Mouse (Mus musculus): ENCODE measurements around the gene Nek5.
A peak's percentile ranks its signal among the peaks of the same experiment; 100 is the strongest.

Nek5 gene

DNA sequence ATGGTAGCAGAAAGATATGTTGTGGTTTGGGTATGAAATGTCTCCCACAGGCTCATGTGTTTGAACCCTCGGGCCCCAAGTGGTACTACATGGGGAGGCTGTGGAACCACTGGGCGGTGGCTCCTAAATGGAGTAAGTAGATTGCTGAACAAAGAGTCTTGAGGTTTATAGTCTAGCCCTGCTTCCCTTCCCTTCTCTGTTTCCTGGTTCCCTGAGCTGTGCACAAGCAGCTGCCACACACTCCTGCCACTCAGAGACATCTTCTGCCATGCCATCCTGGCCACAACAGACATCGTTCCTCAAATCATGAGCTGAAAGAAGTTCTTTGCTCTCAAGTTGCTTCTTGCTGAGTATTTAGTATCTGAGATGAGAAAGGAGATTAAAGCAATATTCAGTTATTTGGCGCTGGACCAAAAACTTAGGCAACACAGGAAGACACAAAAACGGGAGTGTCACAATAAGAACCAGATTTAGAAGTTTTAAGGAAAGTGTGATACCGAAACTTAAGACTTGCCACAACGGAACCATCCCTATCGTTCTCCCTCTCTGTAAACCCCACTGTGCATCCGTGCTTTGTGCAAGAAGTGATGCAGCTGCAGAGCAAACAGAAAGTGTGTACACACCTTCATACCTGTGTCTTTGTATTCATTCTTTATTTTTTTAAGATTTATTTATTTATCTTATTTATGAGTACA is 45.4 kb downstream of the Nek5 start:
- DNase-seq, result no peak

DNA sequence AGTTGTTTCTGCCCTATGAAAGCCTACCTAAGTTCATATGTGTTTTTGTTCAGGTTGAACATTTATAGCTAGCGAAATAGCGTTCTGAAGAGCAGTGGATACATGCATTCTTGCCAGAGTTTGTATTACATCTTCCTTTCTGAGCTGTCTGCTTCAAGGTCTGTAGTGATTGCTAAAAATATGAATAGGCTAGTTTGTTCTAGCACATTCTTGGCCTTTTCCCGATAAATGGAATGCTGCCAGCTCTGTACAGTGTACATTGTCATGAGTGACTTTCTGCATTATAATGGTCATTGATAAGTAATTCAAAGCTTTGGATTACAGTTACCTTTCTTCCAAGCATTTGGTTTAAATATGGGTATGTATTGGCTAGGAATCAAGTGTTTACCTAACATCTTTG is 63.7 kb downstream of the Nek5 start:
- DNase-seq, result no peak

DNA sequence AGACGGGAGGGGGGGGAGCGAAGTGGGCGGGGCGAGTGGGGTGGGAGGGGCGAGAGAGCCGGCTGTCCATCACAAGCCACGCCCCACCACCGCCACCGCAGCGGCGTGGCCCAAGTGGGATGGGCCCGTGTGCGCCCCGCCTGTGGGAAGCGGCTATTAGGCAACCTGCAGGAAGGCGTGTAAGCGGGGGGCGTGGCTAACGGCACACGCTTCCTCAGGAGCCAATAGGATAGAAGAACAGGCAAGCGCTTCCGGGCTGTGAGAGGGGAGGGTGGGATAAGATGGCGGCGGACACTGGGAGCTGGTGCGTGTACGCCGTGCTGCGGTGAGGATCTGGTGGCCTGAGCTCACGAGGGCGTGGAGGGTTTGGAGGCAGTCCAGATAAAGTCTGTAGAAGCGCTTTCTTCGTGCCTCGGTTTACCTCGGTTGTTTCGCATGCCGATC is 64.4 kb downstream of the Nek5 start, which contains the start of gene Alg11:
Gene Alg11, plus strand, starts transcription at position 276 of the 444 bp plus-strand sequence.
- peak; percentile 98 for DNase-seq

DNA sequence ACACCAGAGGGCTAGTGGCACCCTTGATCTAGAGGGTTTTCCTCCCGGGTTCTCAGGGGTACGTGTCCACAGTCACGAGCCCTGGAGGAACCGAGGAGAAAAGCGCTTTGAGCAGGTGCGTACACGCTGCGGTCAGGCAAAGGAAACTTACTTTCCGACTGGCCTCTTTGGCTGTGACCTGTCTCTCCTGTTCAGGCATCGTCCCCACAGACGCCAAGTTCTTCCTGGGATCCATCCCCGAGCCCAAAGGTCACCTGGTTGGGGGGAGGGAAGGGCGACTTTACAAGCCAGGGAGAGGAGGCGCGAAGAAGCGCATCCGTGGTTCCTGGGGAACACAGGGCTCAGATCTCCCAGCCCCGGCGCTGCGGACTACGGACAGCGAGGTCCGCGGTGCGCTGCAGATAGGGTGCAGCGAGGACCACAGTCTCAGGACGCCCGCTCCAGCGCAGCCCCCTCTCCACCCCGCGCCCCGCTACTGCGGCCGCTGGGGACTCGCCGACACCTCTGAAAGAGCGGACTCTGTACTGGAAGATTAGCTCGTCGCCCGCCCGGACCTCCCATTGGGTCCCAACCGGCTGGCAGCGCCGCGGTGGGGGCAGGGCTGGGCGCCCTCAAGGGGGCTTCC is 64.9 kb downstream of the Nek5 start, which contains the start of gene Atp7b:
Gene Atp7b, minus strand, starts transcription at position 485 of the 625 bp plus-strand sequence.
- no peak for DNase-seq

DNA sequence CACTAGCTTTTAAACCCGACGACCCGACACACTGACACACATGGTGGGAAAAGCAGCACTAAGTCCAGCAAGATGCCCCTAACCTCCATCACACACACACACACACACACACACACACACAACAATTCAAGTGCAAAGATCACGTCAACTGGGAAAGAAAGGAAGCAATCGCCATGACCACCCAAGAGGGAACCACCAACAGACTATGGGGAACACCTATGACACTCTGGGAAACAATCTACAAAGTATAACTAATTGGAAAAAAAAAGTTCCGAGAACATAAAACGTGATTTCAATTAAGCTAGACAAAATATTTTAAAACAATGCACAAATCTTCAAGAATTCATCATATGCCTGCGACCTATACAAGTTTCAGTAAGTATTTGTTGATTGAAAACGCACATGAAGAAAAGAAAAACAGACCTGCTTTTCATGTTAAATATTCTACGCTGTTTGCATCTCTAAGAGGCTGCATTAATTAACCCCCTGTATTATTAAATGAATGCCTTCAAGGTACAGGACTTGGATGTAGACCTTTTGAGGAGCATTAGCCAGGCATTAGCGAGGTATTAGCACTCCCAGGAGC is 65.6 kb downstream of the Nek5 start:
- DNase-seq, result no peak

DNA sequence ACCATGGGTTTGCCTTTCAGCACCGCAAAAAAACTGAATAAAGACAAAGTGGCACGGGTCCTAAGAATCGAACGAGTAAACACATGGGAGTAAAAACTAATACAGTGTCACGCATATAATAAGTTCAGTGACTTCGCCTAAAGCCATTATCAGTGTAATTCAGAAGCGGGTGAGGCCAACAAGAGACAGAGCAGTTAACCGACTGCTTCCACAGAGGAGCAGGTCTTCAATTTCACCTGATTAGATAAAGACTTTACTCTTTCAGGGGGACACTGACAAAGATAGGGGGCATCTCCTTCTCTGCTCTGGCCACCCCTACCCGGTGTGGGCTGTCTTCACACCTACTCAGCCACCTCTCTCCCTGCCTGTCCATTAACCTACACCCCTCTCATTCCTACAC is 66.5 kb downstream of the Nek5 start:
- DNase-seq, result no peak

DNA sequence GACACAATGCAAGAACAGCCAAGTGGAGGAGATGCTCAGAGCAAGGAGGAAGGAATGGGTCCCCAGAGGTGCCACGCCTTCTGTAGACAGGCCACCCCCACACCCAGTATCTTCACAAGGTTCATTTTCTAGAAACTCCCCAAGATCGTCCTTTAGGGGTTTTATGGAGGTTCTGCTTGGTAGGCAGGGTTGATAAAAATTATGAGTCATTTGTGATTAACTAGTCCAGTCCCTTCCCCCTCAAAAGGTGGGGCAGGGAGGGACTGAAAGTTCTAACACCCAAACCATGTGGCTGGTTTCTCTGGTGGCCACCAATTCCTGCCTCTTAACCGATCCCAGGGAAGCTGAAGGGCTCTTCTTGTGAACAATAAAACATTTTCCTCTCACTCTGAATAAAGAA is 68.0 kb downstream of the Nek5 start:
- DNase-seq, result no peak

DNA sequence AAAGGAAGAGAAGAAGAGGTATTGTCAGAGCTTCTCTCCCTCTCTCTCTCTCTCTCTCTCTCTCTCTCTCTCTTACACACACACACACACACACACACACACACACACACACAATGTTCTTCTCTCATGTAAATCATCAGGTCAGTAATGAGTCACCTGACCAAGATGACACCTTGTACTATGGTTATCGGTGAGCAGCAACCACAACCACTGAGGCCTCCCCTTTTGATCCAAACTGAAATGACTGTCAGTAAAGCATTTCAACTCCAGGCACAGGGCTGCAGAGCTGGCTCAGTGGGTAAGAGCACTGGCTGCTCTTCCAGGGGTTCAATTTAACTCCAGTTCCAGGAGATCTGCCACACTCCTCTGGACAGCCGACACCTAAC is 69.4 kb downstream of the Nek5 start:
- no peak for DNase-seq

DNA sequence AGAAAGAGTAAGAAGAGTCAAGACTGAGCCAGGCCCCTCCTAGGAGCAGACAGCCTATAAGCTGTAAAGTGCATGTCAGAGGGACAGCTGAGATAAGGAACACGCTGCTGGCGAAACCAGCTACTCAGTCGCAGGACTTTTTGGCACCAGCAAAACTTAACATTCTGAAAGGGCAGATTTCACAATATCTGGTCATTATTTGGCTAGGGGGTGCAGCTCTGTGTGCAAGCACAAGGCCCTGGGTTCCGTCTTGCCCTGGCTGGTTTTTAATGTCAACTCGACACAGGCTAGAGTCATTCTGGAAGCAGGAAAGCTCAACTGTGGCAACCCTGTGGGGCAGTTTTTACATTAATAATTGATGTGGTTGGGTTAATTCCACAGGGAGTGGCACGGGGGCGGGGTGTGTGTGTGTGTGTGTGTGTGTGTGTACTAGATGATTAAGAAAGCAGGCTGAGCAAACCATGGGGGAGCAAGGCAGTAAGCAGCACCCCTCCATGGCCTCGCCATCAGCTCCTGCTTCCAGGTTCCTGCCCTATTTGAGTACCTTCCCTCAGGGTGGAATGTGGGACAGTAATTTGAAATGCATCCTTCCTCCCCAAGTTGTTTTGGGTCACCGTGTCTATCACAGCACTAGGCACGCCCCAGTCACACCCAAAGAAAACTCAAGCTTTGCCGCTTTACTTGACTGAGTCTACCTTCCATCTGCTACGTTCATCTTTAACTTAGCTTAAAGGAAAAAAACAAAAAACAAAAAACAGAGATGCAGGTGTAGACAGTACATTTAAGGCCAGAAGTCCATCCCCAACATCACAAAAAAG is 70.0 kb downstream of the Nek5 start:
- DNase-seq, result no peak

DNA sequence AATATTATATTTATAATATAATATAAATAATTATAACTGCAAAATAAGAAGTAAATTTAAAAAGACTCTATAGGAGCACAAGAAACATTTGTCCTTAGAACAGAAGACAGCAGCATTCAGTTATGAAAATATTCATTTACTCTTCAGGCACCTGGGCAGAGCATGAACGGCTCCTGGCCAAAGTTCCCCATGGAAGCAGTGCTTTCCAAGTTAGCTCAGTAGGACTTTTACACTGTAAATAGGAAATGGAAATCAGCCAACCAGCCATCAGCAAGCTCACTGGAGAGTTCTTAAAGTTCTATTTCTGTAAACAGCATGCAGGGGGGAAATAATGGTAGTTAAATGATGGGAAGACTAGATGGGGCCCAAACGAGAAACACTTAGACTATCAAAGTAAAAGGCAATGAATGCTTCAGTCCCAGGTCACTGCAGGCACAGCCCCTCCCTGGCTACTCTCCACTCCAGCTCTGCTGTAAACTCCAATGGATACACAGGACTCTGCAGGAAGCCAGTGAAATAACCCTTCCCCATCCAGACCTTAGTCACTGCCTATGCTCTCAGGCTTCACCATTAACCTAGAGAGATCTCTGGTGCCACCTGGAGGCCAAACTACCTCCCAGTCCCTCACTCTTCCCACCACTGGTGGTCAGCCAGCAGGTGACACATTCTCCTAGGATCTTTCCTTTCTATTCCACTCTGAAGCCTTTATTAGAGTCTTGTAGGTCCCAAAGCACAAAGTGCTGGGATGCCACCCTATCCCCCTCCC is 77.0 kb downstream of the Nek5 start:
- peak; percentile 34 for DNase-seq

DNA sequence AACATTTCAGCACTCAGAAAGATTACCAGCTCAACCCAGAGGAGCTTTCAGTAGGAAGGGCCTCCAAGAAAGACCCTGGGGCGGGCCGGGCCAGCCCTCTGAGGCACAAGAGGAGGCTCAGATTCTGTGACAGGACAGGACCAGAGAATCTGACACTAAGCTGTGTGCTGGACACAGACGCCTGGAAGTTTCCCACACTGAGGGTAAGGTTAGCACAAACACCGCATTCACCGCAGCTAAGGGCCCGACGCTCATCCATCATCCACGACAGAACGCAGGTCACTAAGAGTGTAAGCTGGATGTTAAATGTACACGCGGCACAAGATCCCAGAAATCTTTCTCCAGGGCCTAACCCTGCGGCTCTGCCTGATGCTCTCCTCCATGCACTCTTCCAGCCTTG is 81.1 kb downstream of the Nek5 start:
- no peak for DNase-seq

DNA sequence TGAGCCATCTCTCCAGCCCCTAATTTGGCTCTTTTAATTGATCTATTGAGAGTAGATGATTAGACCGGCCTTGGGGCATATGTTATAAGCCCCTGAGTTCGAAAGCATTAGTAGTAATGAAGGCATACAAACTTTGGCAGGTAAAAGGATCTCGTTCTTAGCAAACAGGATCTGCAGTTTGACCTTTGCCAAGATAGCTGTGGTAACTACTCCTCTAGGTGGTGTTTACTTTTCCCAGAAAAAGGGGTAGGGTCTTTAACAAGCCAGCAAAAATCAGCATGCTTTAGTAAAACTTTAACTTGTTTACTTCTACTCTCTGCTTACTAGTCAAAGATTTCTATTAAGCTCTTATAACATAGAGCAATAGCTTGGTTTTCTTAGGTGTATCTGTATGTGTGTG is 82.3 kb downstream of the Nek5 start:
- DNase-seq, result no peak

DNA sequence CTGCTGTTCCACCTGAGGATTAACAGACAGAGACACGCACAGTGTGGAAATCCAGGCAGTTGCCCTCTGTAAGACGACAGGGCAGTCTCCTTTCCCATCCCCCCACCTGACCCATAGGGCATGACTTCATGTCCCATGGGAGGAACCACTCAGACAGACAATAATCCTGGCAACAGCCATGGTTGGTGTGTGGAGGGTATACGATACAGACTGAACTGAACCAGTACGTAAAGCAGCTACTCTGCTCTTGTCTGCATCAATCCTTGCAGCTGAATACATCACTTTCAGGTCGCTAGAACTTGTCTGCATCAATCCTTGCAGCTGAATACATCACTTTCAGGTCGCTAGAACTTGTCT is 84.7 kb downstream of the Nek5 start:
- DNase-seq, result no peak

DNA sequence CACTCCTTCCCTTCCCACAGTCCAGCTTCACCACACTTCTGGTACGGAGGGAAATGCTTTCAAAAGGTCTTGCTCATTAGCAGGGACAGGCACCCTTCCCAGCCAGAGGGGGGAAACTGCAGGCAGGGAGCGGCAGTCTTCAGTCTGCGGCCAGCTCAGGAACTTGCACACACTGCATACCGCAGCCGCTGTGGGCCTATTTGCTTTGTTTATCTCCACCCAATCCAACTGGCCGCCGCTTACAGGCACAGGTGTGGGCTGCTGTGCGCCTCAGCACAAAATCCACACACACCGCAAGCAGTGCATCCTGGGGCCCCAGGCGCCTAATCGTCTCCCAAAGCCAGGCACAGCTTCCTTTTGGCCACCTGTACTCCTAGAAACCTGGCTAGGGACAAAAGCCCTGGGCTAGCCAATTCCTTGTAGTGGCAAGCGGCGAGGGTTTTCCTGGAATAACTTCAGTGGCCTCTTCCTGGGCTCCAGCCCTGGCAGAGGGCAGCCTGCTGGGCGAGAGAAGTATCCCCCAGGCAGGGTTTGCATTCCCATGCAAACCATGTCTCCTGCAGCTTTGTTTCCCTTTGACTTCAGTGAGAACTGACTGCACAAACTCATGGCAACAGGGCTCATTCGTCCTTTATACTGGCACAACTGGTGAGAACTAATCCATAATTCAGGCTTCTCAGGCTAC is 85.2 kb downstream of the Nek5 start:
- no peak for DNase-seq

DNA sequence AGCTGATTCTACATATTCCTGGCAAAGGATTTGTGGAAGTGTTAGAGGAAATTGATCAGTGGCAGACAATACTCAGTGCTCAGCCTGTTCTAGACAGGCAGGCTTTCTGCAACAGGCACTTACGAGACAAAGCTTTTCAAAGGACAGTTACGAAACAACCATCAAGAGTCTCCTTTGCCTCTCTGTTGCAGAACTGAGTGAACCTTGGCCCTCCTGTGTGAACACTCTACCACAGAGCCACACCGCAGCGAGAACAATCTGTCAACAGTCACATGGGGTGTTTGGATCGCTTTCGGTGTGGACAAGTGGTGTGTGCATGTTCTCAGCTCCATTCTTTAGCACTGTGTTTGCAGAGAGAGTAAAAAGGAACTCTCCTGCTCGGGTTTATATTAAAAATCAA is 87.8 kb downstream of the Nek5 start:
- no peak for DNase-seq

DNA sequence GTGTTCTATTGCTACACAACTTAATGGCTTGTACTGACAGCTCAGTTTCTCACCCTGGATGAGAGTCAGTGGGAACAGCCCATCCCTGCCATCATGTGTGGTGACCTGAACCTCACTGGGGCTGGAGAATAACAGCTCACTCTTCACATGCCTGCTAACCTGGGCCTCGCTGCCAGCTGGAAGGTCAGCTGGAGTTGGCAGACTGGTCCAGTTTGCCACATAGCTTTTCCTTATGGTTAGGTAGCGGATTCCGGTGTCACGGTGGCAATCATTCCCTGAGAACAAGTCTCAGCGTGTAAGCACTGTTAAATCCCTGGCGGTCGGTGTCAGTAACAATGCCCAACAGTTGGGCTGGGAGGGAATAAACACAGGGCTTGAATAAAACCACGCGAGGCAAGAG is 88.7 kb downstream of the Nek5 start:
- no peak for DNase-seq

DNA sequence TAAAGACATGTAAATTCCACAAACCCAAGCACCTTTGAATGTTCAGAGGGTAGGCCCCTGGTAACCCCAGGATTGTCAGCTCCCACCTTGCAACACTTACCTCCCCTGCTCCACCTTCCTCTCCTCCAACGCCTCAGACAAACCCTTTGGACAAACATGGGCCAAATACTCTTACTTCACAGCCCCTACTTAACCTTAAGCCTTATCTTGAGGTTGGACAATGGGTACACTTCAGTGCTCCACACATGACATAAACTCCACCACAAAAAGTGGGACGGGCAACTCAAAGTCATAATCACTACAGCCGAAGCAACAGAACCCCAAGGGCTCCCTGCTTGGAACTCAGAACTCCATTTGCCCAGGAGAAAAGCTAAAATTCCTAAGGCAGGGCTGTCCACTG is 93.9 kb downstream of the Nek5 start:
- DNase-seq, result no peak

DNA sequence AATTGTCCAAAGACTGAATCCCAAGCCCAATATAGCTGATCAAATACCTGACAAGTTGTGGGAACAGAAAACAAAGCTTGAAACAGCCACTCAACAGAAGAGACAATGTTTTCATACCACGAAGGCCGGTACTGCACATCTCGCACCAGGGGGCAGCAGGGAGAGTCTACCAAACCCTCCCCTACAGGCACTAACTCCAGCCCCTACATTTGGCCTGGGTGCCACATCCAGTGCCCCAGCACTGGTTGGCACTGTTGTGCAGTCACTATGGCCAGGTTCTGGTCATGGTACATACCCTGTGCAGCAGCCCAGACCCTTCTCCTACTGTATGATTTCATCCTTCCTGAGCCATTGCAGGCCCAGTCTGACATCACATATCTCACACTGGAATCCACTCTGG is 95.9 kb downstream of the Nek5 start:
- DNase-seq, result no peak

DNA sequence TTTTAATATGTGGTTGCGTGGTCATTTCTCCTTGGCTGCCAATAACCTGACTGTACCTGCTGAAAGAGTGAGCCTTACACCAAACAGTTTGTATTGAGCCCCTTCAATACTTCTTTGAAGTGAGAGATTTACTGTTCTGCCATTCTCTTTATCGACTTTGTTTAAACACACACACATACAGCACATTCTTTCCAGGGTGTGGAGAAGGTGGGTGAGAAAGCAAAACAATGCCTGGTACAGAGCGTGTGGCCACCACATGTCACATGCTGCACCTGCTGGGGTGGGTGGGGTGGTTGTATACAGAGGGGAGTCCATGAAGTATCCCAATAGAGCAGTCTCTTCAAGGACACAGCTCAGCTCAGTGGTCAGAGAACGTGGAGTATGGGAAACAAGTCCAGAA is 99.6 kb downstream of the Nek5 start:
- no peak for DNase-seq
